Mouse (Mus musculus) lung, embryonic 16.5 days (tissue): ENCODE results near the gene Vars. TPM values are rescaled to one million over a fixed set of nuclear protein-coding genes. Genes with fewer than 3 reads are reported as not detected.
"Not testable (repeated sequence)": the region's sequence is repeated elsewhere in the genome, so short reads cannot be mapped to it uniquely, and the experiment has no call there.

ENCODE experiments used
- ATAC-seq: fragments of 200-750 bp; cut with Nextera tagmentation; 2 replicates; pipeline ENCODE4 v1.8.0; 2017; ENCODE audit warnings: low read depth, mild to moderate bottlenecking, moderate library complexity
- H3K27ac ChIP-seq: fragments of 300-500 bp; sonication (generic); 2 replicates; pipeline ENCODE4 v1.5.1; 2014; ENCODE audit warnings: mild to moderate bottlenecking, control low read depth, low read length
- H3K27me3 ChIP-seq: fragments of 300-500 bp; sonication (generic); 2 replicates; pipeline ENCODE4 v1.6.1; 2014; ENCODE audit warnings: low read depth, low read length, mixed read lengths; ENCODE audit not compliant: control insufficient read depth, insufficient read depth
- H3K36me3 ChIP-seq: fragments of 300-500 bp; sonication (generic); 2 replicates; pipeline ENCODE4 v1.6.1; 2014; ENCODE audit warnings: low read length; ENCODE audit not compliant: control insufficient read depth, insufficient read depth
- H3K4me1 ChIP-seq: fragments of 300-500 bp; sonication (generic); replicated peaks from 2 replicates; pipeline ENCODE4 v1.6.1; 2014; ENCODE audit warnings: low read length, mixed read lengths; ENCODE audit not compliant: control insufficient read depth, insufficient read depth
- H3K4me2 ChIP-seq: fragments of 300-500 bp; sonication (generic); 2 replicates; pipeline ENCODE4 v1.6.1; 2014; ENCODE audit warnings: low read depth, low read length, control low read depth
- H3K4me3 ChIP-seq: fragments of 300-500 bp; sonication (generic); 2 replicates; pipeline ENCODE4 v1.5.1; 2014; ENCODE audit warnings: mild to moderate bottlenecking, low read length, control low read depth
- H3K9ac ChIP-seq: fragments of 300-500 bp; sonication (generic); 2 replicates; pipeline ENCODE4 v1.6.1; 2014; ENCODE audit warnings: low read length, control low read depth
- H3K9me3 ChIP-seq: fragments of 300-500 bp; sonication (generic); 2 replicates; pipeline ENCODE4 v1.6.1; 2016; ENCODE audit warnings: low read length; ENCODE audit not compliant: control insufficient read depth
- WGBS: fragments of 180-500 bp; shearing (Covaris S2); extraction: QIAGEN DNeasy Blood & Tissue Kit; methylation state at CpG from one replicate; pipeline ENCODE4 v1.1.7; 2014; 5-methylcytosine and 5-hydroxymethylcytosine counted together
- polyA plus RNA-seq: library from polyadenylated mRNA; unstranded; fragments of >200 nt; fragmentation: Nextera tagmentation; extraction: Ambion mirVana; gene quantifications from 2 replicates; pipeline ENCODE4 v1.2.1, GENCODE M21; 2015

The Vars gene
- polyA plus RNA-seq, 1 experiment from 2014 or later, result 88.0 TPM

GRCm38 (mm10) chr17:34969822-34970221, 31.0 kb upstream of the Vars start, which contains the start of gene Gm20481:
Gene Gm20481 (plus strand): TSS chr17:34969912.
- H3K27ac ChIP-seq, H3K9ac ChIP-seq, H3K36me3 ChIP-seq, H3K4me1 ChIP-seq, H3K4me3 ChIP-seq, H3K9me3 ChIP-seq, ATAC-seq, H3K4me2 ChIP-seq: not testable (repeated sequence)
- H3K27me3 ChIP-seq, result peaks cover 27% of the 10 kb centered on the region
- 47% methylated on average over 6 of the region's 11 CpGs for WGBS

GRCm38 (mm10) chr17:34970850-34971249, 29.9 kb upstream of the Vars start:
- H3K36me3 ChIP-seq, ATAC-seq: not testable (repeated sequence)
- WGBS, result 31% methylated on average over 14 of the region's 37 CpGs

GRCm38 (mm10) chr17:34971694-34972068, 29.1 kb upstream of the Vars start:
- peak overlapping the region; percentile 53 for H3K4me3 ChIP-seq

More at GRCm38 (mm10) chr17:34970850-34971249, 29.9 kb upstream of the Vars start:
- not testable (repeated sequence) for H3K9ac ChIP-seq, H3K4me3 ChIP-seq, H3K9me3 ChIP-seq, H3K4me2 ChIP-seq, H3K4me1 ChIP-seq, H3K27ac ChIP-seq
- peaks cover 27% of the 10 kb centered on the region for H3K27me3 ChIP-seq

GRCm38 (mm10) chr17:34972069-34972749, 28.6 kb upstream of the Vars start, which contains the start of the genes Hspa1a and Hspa1l:
Gene Hspa1a (minus strand): TSS chr17:34972156.
Gene Hspa1l (plus strand): TSS chr17:34972703.
- H3K9me3 ChIP-seq, H3K36me3 ChIP-seq, H3K4me1 ChIP-seq: not testable (repeated sequence)
- H3K4me2 ChIP-seq, result peak within 1 kb of the TSS; percentile 82
- peak within 1 kb of the TSS; percentile 53 for H3K4me3 ChIP-seq
- peaks cover 27% of the 10 kb centered on the region for H3K27me3 ChIP-seq
- H3K9ac ChIP-seq, result peak within 1 kb of the TSS; percentile 35; the same call in 1 of the 2 replicates
- WGBS, result under 1% methylated on average over 29 of the region's 33 CpGs
- peak within 1 kb of the TSS; percentile 63 for H3K27ac ChIP-seq
- peak; percentile 97 for ATAC-seq

More at GRCm38 (mm10) chr17:34971694-34972068, 29.1 kb upstream of the Vars start:
- H3K9ac ChIP-seq, H3K4me1 ChIP-seq, H3K9me3 ChIP-seq, H3K27ac ChIP-seq, H3K36me3 ChIP-seq: not testable (repeated sequence)
- 2% methylated on average over 20 of the region's 43 CpGs for whole genome bisulfite sequencing
- ATAC-seq, result peak; percentile 32
- peak overlapping the region; percentile 82 for H3K4me2 ChIP-seq
- peaks cover 27% of the 10 kb centered on the region for H3K27me3 ChIP-seq

GRCm38 (mm10) chr17:34975581-34976492, 24.9 kb upstream of the Vars start:
- Histone ChIP-seq H3K4me1 (peaks cover 4% of the 10 kb centered on the region), H3K36me3 (no peaks in the 10 kb centered on the region), H3K4me2 (no peak overlapping the region), H3K9me3 (no peaks in the 10 kb centered on the region), H3K27me3 (no peaks in the 10 kb centered on the region), H3K27ac (no peak overlapping the region), H3K4me3 (no peak overlapping the region), H3K9ac (no peak overlapping the region)
- ATAC-seq, result no peak
- WGBS, result 75% methylated on average over 3 of the region's 3 CpGs

- ATAC-seq, result no peak
- H3K9me3 ChIP-seq, result no peaks in the 10 kb centered on the region
- no peaks in the 10 kb centered on the region for H3K27me3 ChIP-seq
- H3K36me3 ChIP-seq, result no peaks in the 10 kb centered on the region
- peaks cover 7% of the 10 kb centered on the region for H3K4me1 ChIP-seq
- no peak overlapping the region for H3K27ac ChIP-seq
- 92% methylated on average over 20 of the region's 20 CpGs for WGBS
- no peak overlapping the region for H3K4me2 ChIP-seq
- H3K4me3 ChIP-seq, result no peak overlapping the region
- H3K9ac ChIP-seq, result no peak overlapping the region
Observed at GRCm38 (mm10) chr17:34977000-34977399, 23.8 kb upstream of the Vars start.

GRCm38 (mm10) chr17:34978239-34978638, 22.5 kb upstream of the Vars start:
- no peaks in the 10 kb centered on the region for H3K27me3 ChIP-seq
- H3K9me3 ChIP-seq, result no peaks in the 10 kb centered on the region
- 84% methylated on average over 27 of the region's 27 CpGs for WGBS
- H3K4me1 ChIP-seq, result peaks cover 9% of the 10 kb centered on the region
- no peak overlapping the region for H3K4me3 ChIP-seq
- H3K36me3 ChIP-seq, result no peaks in the 10 kb centered on the region
- H3K27ac ChIP-seq, result no peak overlapping the region
- no peak overlapping the region for H3K4me2 ChIP-seq
- no peak for ATAC-seq
- H3K9ac ChIP-seq, result no peak overlapping the region

- no peaks in the 10 kb centered on the region for H3K36me3 ChIP-seq
- no peak overlapping the region for H3K27ac ChIP-seq
- no peak overlapping the region for H3K4me3 ChIP-seq
- peaks cover 9% of the 10 kb centered on the region for H3K4me1 ChIP-seq
- H3K27me3 ChIP-seq, result no peaks in the 10 kb centered on the region
- H3K9me3 ChIP-seq, result no peaks in the 10 kb centered on the region
- H3K9ac ChIP-seq, result no peak overlapping the region
- H3K4me2 ChIP-seq, result no peak overlapping the region
- no peak for ATAC-seq
- WGBS, result 88% methylated on average over 4 of the region's 4 CpGs
Observed at GRCm38 (mm10) chr17:34979631-34980030, 21.2 kb upstream of the Vars start.

GRCm38 (mm10) chr17:34980655-34981054, 20.1 kb upstream of the Vars start:
- Histone ChIP-seq H3K9ac (peak overlapping the region; percentile 96), H3K36me3 (peaks cover 7% of the 10 kb centered on the region), H3K4me1 (peaks cover 9% of the 10 kb centered on the region), H3K4me3 (peak overlapping the region; percentile 76), H3K27ac (peak overlapping the region; percentile 98), H3K9me3 (no peaks in the 10 kb centered on the region), H3K27me3 (no peaks in the 10 kb centered on the region), H3K4me2 (peak overlapping the region; percentile 77)
- no peak for ATAC-seq
- WGBS, result 5% methylated on average over 2 of the region's 2 CpGs
